Mouse (Mus musculus) T-helper 1 cell (primary cell): Measurements from ENCODE around the gene Acvrl1.

ENCODE experiments used
- in situ Hi-C: fragments of 300-600 bp; cut with MboI, MseI; formaldehyde crosslinking; loops from one replicate; pipeline ENCODE4 v1.15.1; 2025; ENCODE audit warnings: high pct_unique_total_duplicates

Acvrl1 gene

GRCm38 (mm10) chr15:101191459-101192259 lies 63.3 kb downstream of the Acvrl1 start:
- in situ Hi-C loops: no loop called here

- in situ Hi-C loops: no loop called here
Observed at GRCm38 (mm10) chr15:101192260-101192640, 63.9 kb downstream of the Acvrl1 start.

GRCm38 (mm10) chr15:101192651-101193050 lies 64.3 kb downstream of the Acvrl1 start:
- in situ Hi-C loops: no loop called here

- in situ Hi-C loops: no loop called here
Observed at GRCm38 (mm10) chr15:101193971-101194370, 65.6 kb downstream of the Acvrl1 start.
